Mouse (Mus musculus) MEL (cell line): ENCODE data around the gene Rtn4rl1. TPM values are rescaled to one million over a fixed set of nuclear protein-coding genes. Genes with fewer than 3 reads are reported as not detected.

Experiments used
- DNase-seq: peaks from one replicate; pipeline ENCODE4 v3.0.0; 2011; ENCODE audit warnings: low read depth, low spot score
- H3K27ac ChIP-seq: 2 replicates; pipeline ENCODE4 v1.5.1; 2012; ENCODE audit warnings: low read depth, mild to moderate bottlenecking, control low read depth, low read length, moderate library complexity; ENCODE audit not compliant: control insufficient read depth
- H3K27me3 ChIP-seq, 2 experiments: fragments of 150-350 bp in 1 of 2; sonication (generic) in 1 of 2; 2 replicates each; pipeline ENCODE4 v1.6.1; 2012; ENCODE audit warnings: low read length in 2 of 2, mild to moderate bottlenecking in 2 of 2, improper control_type of control experiment in 1 of 2, moderate library complexity in 1 of 2; ENCODE audit not compliant: insufficient read depth in 2 of 2, control insufficient read depth in 1 of 2
- H3K36me3 ChIP-seq, 2 experiments: 2 replicates each; pipeline ENCODE4 v1.6.1; 2012 to 2014; ENCODE audit warnings: low read length in 2 of 2, improper control_type of control experiment in 1 of 2, inconsistent platforms in 1 of 2, mild to moderate bottlenecking in 1 of 2; ENCODE audit not compliant: insufficient read depth in 2 of 2, control insufficient read depth in 1 of 2
- H3K4me1 ChIP-seq, 2 experiments: fragments of 150-350 bp in 1 of 2; sonication (generic) in 1 of 2; 2 replicates each; pipeline ENCODE4 v1.6.1; 2012; ENCODE audit warnings: low read length in 2 of 2, improper control_type of control experiment in 1 of 2, mild to moderate bottlenecking in 1 of 2; ENCODE audit not compliant: insufficient read depth in 2 of 2, control insufficient read depth in 1 of 2
- H3K4me3 ChIP-seq, 2 experiments: fragments of 150-350 bp in 1 of 2; sonication (generic) in 1 of 2; 2 replicates each; pipeline ENCODE4 v1.5.1; 2012; ENCODE audit warnings: low read depth in 2 of 2, low read length in 2 of 2, mild to moderate bottlenecking in 2 of 2, moderate library complexity in 2 of 2, control low read depth in 1 of 2, improper control_type of control experiment in 1 of 2; ENCODE audit not compliant: control insufficient read depth in 1 of 2, insufficient read depth in 1 of 2
- H3K79me2 ChIP-seq: 2 replicates; pipeline ENCODE4 v1.6.1; 2012; ENCODE audit warnings: mild to moderate bottlenecking, low read length, moderate library complexity; ENCODE audit not compliant: control insufficient read depth, poor library complexity, insufficient read depth
- H3K9ac ChIP-seq: 2 replicates; pipeline ENCODE4 v1.6.1; 2012; ENCODE audit warnings: low read depth, mild to moderate bottlenecking, control low read depth, low read length, moderate library complexity; ENCODE audit not compliant: control insufficient read depth, poor library complexity, severe bottlenecking
- H3K9me3 ChIP-seq: fragments of 150-350 bp; sonication (generic); replicated peaks from 2 replicates; pipeline ENCODE4 v1.6.1; 2012; ENCODE audit warnings: mild to moderate bottlenecking, low read length, improper control_type of control experiment, moderate library complexity; ENCODE audit not compliant: insufficient read depth
- CTCF ChIP-seq, 3 experiments: IDR thresholded peaks in 2 of 3; conservative IDR thresholded peaks in 1 of 3; 2 replicates each; pipeline ENCODE4 v1.5.1; 2011 to 2012; ENCODE audit warnings: low read length in 3 of 3, low read depth in 2 of 3, mild to moderate bottlenecking in 2 of 3, improper control_type of control experiment in 1 of 3, inconsistent platforms in 1 of 3, mixed read lengths in 1 of 3, moderate library complexity in 1 of 3; ENCODE audit not compliant: control insufficient read depth in 1 of 3, insufficient read depth in 1 of 3, poor library complexity in 1 of 3, severe bottlenecking in 1 of 3
- E2F4 ChIP-seq: IDR thresholded peaks from 2 replicates; pipeline ENCODE4 v1.6.1; 2011; ENCODE audit warnings: low read depth, low read length, improper control_type of control experiment, borderline replicate concordance
- ETS1 ChIP-seq: IDR thresholded peaks from 2 replicates; pipeline ENCODE4 v1.6.1; 2012; ENCODE audit warnings: low read depth, mild to moderate bottlenecking, inconsistent platforms, low read length, improper control_type of control experiment, moderate library complexity
- GABPA ChIP-seq: IDR thresholded peaks from 2 replicates; pipeline ENCODE4 v1.6.1; 2012; ENCODE audit warnings: low read depth, mild to moderate bottlenecking, inconsistent platforms, low read length, improper control_type of control experiment, moderate library complexity
- HCFC1 ChIP-seq: IDR thresholded peaks from 2 replicates; pipeline ENCODE4 v1.6.1; 2012; ENCODE audit warnings: low read depth, mild to moderate bottlenecking, inconsistent platforms, low read length, improper control_type of control experiment, moderate library complexity
- MAFK ChIP-seq: IDR thresholded peaks from 2 replicates; pipeline ENCODE4 v1.6.1; 2011; ENCODE audit warnings: low read depth, mild to moderate bottlenecking, low read length, improper control_type of control experiment, borderline replicate concordance
- MAX ChIP-seq: IDR thresholded peaks from 2 replicates; pipeline ENCODE4 v1.6.1; 2011; ENCODE audit warnings: low read length, improper control_type of control experiment
- MAZ ChIP-seq: IDR thresholded peaks from 2 replicates; pipeline ENCODE4 v1.6.1; 2012; ENCODE audit warnings: low read depth, mild to moderate bottlenecking, inconsistent platforms, low read length, improper control_type of control experiment
- MXI1 ChIP-seq: IDR thresholded peaks from 2 replicates; pipeline ENCODE4 v1.6.1; 2011; ENCODE audit warnings: mild to moderate bottlenecking, low read depth, low read length, improper control_type of control experiment
- MYC ChIP-seq: IDR thresholded peaks from 2 replicates; pipeline ENCODE4 v1.6.1; 2011; ENCODE audit warnings: low read depth, mild to moderate bottlenecking, low read length, improper control_type of control experiment, moderate library complexity
- NELFE ChIP-seq: IDR thresholded peaks from 2 replicates; pipeline ENCODE4 v1.6.1; 2011; ENCODE audit warnings: low read depth, low read length, improper control_type of control experiment
- NRF1 ChIP-seq: IDR thresholded peaks from 2 replicates; pipeline ENCODE4 v1.6.1; 2014; ENCODE audit warnings: low read depth, mild to moderate bottlenecking, inconsistent platforms, low read length, improper control_type of control experiment, moderate library complexity; ENCODE audit not compliant: poor library complexity, insufficient read depth, severe bottlenecking
- POLR2A ChIP-seq, 2 experiments: IDR thresholded peaks; 2 replicates each; pipeline ENCODE4 v1.6.1; 2011 to 2012; ENCODE audit warnings: low read length in 2 of 2, mild to moderate bottlenecking in 2 of 2, control low read depth in 1 of 2, improper control_type of control experiment in 1 of 2, low read depth in 1 of 2, moderate library complexity in 1 of 2; ENCODE audit not compliant: control insufficient read depth in 1 of 2, insufficient read depth in 1 of 2, poor library complexity in 1 of 2
- POLR2AphosphoS5 ChIP-seq: IDR thresholded peaks from 2 replicates; pipeline ENCODE4 v1.6.1; 2012; ENCODE audit warnings: low read depth, borderline replicate concordance, mild to moderate bottlenecking, inconsistent platforms, low read length, moderate library complexity, mixed read lengths
- SMC3 ChIP-seq: IDR thresholded peaks from 2 replicates; pipeline ENCODE4 v1.6.1; 2011; ENCODE audit warnings: low read depth, low read length, improper control_type of control experiment
- TCF12 ChIP-seq: IDR thresholded peaks from 2 replicates; pipeline ENCODE4 v1.6.1; 2014; ENCODE audit warnings: low read depth, mild to moderate bottlenecking, inconsistent platforms, low read length, improper control_type of control experiment, moderate library complexity
- UBTF ChIP-seq: IDR thresholded peaks from 2 replicates; pipeline ENCODE4 v1.6.1; 2012; ENCODE audit warnings: low read depth, mild to moderate bottlenecking, inconsistent platforms, low read length, improper control_type of control experiment, moderate library complexity, borderline replicate concordance; ENCODE audit not compliant: insufficient read depth
- ZC3H11A ChIP-seq: IDR thresholded peaks from 2 replicates; pipeline ENCODE4 v1.6.1; 2012; ENCODE audit warnings: low read depth, mild to moderate bottlenecking, inconsistent platforms, low read length, improper control_type of control experiment
- ZKSCAN1 ChIP-seq: IDR thresholded peaks from 2 replicates; pipeline ENCODE4 v1.6.1; 2012; ENCODE audit warnings: low read depth, mild to moderate bottlenecking, inconsistent platforms, low read length, improper control_type of control experiment, moderate library complexity
- ZMIZ1 ChIP-seq: IDR thresholded peaks from 2 replicates; pipeline ENCODE4 v1.6.1; 2012; ENCODE audit warnings: low read depth, mild to moderate bottlenecking, inconsistent platforms, low read length, improper control_type of control experiment, moderate library complexity
- polyA plus RNA-seq, 2 experiments: library from polyadenylated mRNA; stranded (reverse) in 1 of 2; unstranded in 1 of 2; fragments of >175 nt in 1 of 2; fragments of >200 nt in 1 of 2; gene quantifications; 2 replicates each; pipeline versions ENCODE4 v1.2.1 to v1.2.4; 2012; ENCODE audit warnings: low replicate concordance in 2 of 2, low read depth in 1 of 2; ENCODE audit not compliant: insufficient read length in 2 of 2, insufficient read depth in 1 of 2, missing spikeins in 1 of 2
- total RNA-seq: library from RNA; depleted of rRNA; stranded (reverse); fragments of 300-350 nt; gene quantifications from 2 replicates; pipeline ENCODE4 v1.2.3, GENCODE M21; 2012

The Rtn4rl1 gene
- total and polyA plus RNA-seq, 3 experiments: 0.35 to 2.6 TPM; not detected in 1

DNA sequence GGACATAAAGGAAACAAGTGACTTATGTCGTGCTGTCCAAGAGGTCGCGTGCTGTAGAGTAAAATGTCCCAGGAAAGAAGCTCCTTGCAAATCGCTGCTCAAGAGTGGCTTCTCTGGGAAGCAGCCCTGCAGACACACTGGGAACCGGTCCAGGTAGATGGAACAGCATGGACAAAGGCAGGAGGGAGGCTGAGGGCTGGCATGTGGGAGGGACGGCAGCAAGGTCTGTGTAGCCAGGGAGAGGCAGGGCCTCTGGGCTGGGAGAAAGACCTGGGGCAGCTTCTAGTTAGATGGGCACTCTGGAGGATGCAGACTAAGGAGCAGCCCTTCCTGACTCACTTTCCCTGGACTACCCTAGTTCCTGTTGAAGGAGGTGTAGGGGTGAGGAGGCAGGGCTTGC is 65.8 kb downstream of the Rtn4rl1 start:
- H3K79me2 ChIP-seq: no peaks in the 10 kb centered on the region
- H3K4me3 ChIP-seq: no peak overlapping the region
- peaks cover 2 to 9% of the 10 kb centered on the region in 2 experiments; a peak in 2 of 4 replicates for H3K4me1 ChIP-seq
- no peak overlapping the region for H3K9ac ChIP-seq
- H3K36me3 ChIP-seq: peaks cover 0 to 5% of the 10 kb centered on the region in 2 experiments; a peak in 2 of 4 replicates
- no peak overlapping the region for H3K27ac ChIP-seq
- TF ChIP-seq TCF12 (no peak), ETS1 (no peak), MXI1 (no peak)
- no peak for DNase-seq
- no peaks in the 10 kb centered on the region for H3K9me3 ChIP-seq
- H3K27me3 ChIP-seq: no peaks in the 10 kb centered on the region

DNA sequence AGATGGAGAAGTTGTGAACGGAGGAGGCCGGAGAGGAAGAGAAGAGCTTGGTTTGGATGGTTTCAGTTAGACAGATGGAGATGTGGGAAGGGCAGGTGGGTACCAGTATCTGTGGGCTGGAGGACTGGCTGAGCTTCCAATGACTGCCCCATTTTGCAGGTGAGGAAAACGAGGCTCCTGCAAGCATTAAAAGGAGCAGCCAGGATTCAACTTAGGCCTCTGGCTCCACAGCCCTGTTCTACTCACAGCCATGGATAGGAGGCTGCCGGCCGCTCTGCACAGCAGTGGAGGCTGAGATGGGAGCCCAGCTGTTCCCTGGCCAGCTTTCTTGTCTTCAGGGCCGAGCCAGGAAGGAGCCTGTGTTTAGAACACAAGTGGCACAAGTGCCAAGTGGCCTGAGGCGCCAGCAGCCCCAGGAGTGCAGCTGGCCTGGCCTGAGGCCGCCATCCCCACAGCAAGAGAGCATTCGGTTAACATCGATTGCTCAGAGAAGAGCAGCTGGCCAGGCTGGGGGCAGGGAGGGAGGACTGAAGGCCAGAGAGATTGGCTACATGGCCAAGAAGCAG is 66.5 kb downstream of the Rtn4rl1 start:
- no peak for TF ChIP-seq GABPA
- no peak for TF ChIP-seq MXI1
- TF ChIP-seq HCFC1: no peak
- no peak for TF ChIP-seq ZKSCAN1
- no peak for TF ChIP-seq MYC
- H3K9me3 ChIP-seq: no peaks in the 10 kb centered on the region
- H3K4me3 ChIP-seq: no peak overlapping the region
- no peak overlapping the region for H3K9ac ChIP-seq
- DNase-seq: no peak
- H3K27ac ChIP-seq: no peak overlapping the region
- H3K79me2 ChIP-seq: no peaks in the 10 kb centered on the region
- H3K4me1 ChIP-seq: peaks cover 0 to 4% of the 10 kb centered on the region in 2 experiments; a peak in 1 of 4 replicates
- no peaks in the 10 kb centered on the region for H3K27me3 ChIP-seq
- H3K36me3 ChIP-seq: peaks cover 0 to 3% of the 10 kb centered on the region in 2 experiments; a peak in 2 of 4 replicates

DNA sequence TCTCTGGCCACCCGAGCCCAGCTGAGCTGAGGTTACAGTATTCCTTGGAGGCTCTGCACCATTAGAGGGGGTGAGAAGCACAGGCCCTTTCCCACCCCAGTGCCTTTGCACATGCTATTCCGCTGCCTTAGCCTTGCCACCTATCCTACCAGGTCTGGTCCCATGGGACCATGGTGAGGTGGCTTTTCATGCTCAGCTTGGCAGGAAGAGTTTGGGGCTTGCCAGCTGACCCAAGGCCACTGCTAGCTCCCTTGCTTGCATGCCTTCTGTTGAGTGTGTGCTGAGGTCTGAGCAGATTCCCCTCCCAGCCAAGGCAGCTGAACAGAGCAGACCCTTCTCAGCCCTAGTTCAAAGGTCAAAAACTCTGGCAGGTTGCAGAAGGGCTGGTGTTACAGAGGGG is 67.4 kb downstream of the Rtn4rl1 start:
- no peak overlapping the region for H3K9ac ChIP-seq
- H3K9me3 ChIP-seq: no peaks in the 10 kb centered on the region
- no peaks in the 10 kb centered on the region for H3K27me3 ChIP-seq
- peaks cover 0 to 4% of the 10 kb centered on the region in 2 experiments; a peak in 1 of 4 replicates for H3K4me1 ChIP-seq
- H3K79me2 ChIP-seq: no peaks in the 10 kb centered on the region
- DNase-seq: no peak
- no peaks in the 10 kb centered on the region for H3K36me3 ChIP-seq
- TF ChIP-seq MAZ (no peak), NRF1 (no peak), ZMIZ1 (no peak), UBTF (no peak), HCFC1 (no peak), NELFE (no peak), ZC3H11A (no peak), POLR2A (IDR thresholded peaks at IDR 0.05; ENCODE audit: control insufficient read depth in 1 of 2, insufficient read depth in 1 of 2, low read depth in 1 of 2, low read length in 2 of 2, poor library complexity in 1 of 2) (no peak), MAX (no peak), MYC (no peak), ZKSCAN1 (no peak), MAFK (no peak), POLR2AphosphoS5 (no peak), E2F4 (no peak), CTCF (IDR thresholded peaks at IDR 0.05 in 2 of 3, conservative IDR thresholded peaks at IDR 0.05 in 1 of 3; ENCODE audit: control insufficient read depth in 1 of 3, insufficient read depth in 1 of 3, low read depth in 2 of 3, low read length in 3 of 3, poor library complexity in 1 of 3, severe bottlenecking in 1 of 3) (no peak), SMC3 (no peak)
- TF ChIP-seq, all 39 proteins: peak for 0
- Histone ChIP-seq H3K4me3 (no peak overlapping the region), H3K27ac (no peak overlapping the region)
